Mouse (Mus musculus): ENCODE results near the gene Fcgrt. TPM values are rescaled to one million over a fixed set of nuclear protein-coding genes. Genes with fewer than 3 reads are reported as not detected.

Gene Fcgrt
- polyA plus RNA-seq, 1 experiment, result 38.9 TPM

DNA sequence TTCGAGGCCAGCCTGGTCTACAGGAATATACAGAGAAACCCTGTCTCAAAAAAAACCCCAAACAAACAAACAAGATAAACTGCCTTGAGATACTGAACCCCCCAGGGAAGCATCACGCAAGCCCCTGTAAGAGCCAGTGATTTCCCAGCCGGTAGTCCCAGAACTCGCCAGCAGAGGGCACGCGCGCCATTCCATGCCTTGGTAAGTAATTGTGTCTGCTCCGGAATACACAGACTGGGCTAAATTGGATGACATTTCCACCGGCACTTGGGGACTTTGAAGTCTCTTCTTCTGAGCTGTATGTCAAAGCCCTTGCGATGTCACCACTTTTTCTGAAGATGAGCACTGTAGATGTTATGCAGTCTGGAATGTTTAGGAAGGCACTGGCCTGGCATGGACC lies 23.8 kb downstream of the Fcgrt start:
- no peak for TF ChIP-seq POLR2A (IDR thresholded peaks at IDR 0.05; ENCODE audit: control insufficient read depth, extremely low read depth, insufficient read depth, low read length, poor library complexity)
- peak; percentile 94 for TF ChIP-seq CTCF (IDR thresholded peaks at IDR 0.05; ENCODE audit: borderline replicate concordance, control insufficient read depth, extremely low read depth, insufficient read depth, low read length, poor library complexity)
- Histone ChIP-seq H3K4me1 (replicated peaks; ENCODE audit: control insufficient read depth, insufficient read depth, low read length) (peaks cover 27% of the 10 kb centered on the region), H3K36me3 (ENCODE audit: control insufficient read depth, insufficient read depth, low read length) (peaks cover 13% of the 10 kb centered on the region), H3K27me3 (ENCODE audit: control insufficient read depth, insufficient read depth, low read length) (no peaks in the 10 kb centered on the region), H3K4me3 (ENCODE audit: control insufficient read depth, insufficient read depth, low read length) (no peak overlapping the region), H3K27ac (ENCODE audit: control insufficient read depth, insufficient read depth, low read length) (no peak overlapping the region)
- peak; percentile 93 for DNase-seq
- 2% methylated on average over 10 of the region's 10 CpGs for WGBS

GRCm38 (mm10) chr7:45078513-45078912 lies 25.1 kb downstream of the Fcgrt start:
- WGBS, result 51% methylated on average over 9 of the region's 9 CpGs
- DNase-seq, result peak; percentile 75
- peak; percentile 53; the same call in 1 of the 2 replicates for TF ChIP-seq CTCF (IDR thresholded peaks at IDR 0.05; ENCODE audit: borderline replicate concordance, control insufficient read depth, extremely low read depth, insufficient read depth, low read length, poor library complexity)
- TF ChIP-seq POLR2A (IDR thresholded peaks at IDR 0.05; ENCODE audit: control insufficient read depth, extremely low read depth, insufficient read depth, low read length, poor library complexity), result no peak
- Histone ChIP-seq H3K36me3 (ENCODE audit: control insufficient read depth, insufficient read depth, low read length) (peaks cover 15% of the 10 kb centered on the region), H3K27me3 (ENCODE audit: control insufficient read depth, insufficient read depth, low read length) (no peaks in the 10 kb centered on the region), H3K4me1 (replicated peaks; ENCODE audit: control insufficient read depth, insufficient read depth, low read length) (peaks cover 25% of the 10 kb centered on the region), H3K27ac (ENCODE audit: control insufficient read depth, insufficient read depth, low read length) (no peak overlapping the region), H3K4me3 (ENCODE audit: control insufficient read depth, insufficient read depth, low read length) (no peak overlapping the region)

DNA sequence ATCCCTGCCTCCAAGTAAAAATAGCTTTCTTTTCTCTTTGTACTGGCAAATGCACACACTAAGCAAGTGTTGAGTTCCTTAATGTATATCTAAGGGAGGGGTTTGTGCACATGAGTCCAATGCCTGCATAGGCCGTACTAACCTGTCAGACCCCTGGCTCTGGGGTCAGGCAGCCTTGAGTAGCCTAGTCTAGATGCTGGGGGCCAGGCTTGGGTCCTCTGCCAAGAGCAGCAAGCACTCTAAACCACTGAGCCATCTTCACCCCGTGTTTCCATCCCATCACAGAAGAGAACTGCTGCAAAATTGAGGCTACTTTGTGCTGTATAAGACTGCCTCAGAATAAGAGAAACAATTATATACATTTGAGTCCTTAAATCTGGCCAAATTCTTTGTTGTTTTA lies 25.8 kb downstream of the Fcgrt start:
- Histone ChIP-seq H3K27me3 (ENCODE audit: control insufficient read depth, insufficient read depth, low read length) (no peaks in the 10 kb centered on the region), H3K4me3 (ENCODE audit: control insufficient read depth, insufficient read depth, low read length) (no peak overlapping the region), H3K4me1 (replicated peaks; ENCODE audit: control insufficient read depth, insufficient read depth, low read length) (peaks cover 18% of the 10 kb centered on the region), H3K36me3 (ENCODE audit: control insufficient read depth, insufficient read depth, low read length) (peaks cover 15% of the 10 kb centered on the region), H3K27ac (ENCODE audit: control insufficient read depth, insufficient read depth, low read length) (no peak overlapping the region)
- WGBS, result 94% methylated on average over 2 of the region's 2 CpGs
- DNase-seq, result no peak
- TF ChIP-seq POLR2A (IDR thresholded peaks at IDR 0.05; ENCODE audit: control insufficient read depth, extremely low read depth, insufficient read depth, low read length, poor library complexity) (no peak), CTCF (IDR thresholded peaks at IDR 0.05; ENCODE audit: borderline replicate concordance, control insufficient read depth, extremely low read depth, insufficient read depth, low read length, poor library complexity) (no peak)

DNA sequence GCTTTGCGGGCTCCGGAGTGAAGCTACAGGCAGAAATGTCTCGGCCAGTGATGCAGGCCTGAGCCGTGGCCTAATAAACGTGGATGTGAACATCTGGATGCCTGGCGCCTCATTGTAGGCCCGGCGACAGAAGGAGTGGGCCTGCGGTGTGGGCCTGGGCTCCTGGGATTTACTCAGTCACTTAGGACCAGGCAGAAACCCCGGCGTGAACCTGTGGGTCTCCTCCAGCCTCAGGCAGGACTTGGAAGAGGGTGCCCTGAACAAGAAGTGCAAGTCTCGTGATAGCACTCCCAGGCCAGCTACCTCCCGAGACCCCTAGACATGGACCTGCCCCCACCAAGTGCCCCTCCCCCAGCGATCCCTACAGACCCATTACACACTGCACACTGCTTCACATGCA lies 26.3 kb downstream of the Fcgrt start:
- H3K4me3 ChIP-seq (ENCODE audit: control insufficient read depth, insufficient read depth, low read length), result no peak overlapping the region
- H3K27ac ChIP-seq (ENCODE audit: control insufficient read depth, insufficient read depth, low read length), result no peak overlapping the region
- WGBS, result 97% methylated on average over 14 of the region's 14 CpGs
- H3K4me1 ChIP-seq (replicated peaks; ENCODE audit: control insufficient read depth, insufficient read depth, low read length), result peaks cover 13% of the 10 kb centered on the region
- H3K36me3 ChIP-seq (ENCODE audit: control insufficient read depth, insufficient read depth, low read length), result peaks cover 15% of the 10 kb centered on the region
- DNase-seq, result no peak
- no peaks in the 10 kb centered on the region for H3K27me3 ChIP-seq (ENCODE audit: control insufficient read depth, insufficient read depth, low read length)
- no peak for TF ChIP-seq POLR2A (IDR thresholded peaks at IDR 0.05; ENCODE audit: control insufficient read depth, extremely low read depth, insufficient read depth, low read length, poor library complexity)
- TF ChIP-seq CTCF (IDR thresholded peaks at IDR 0.05; ENCODE audit: borderline replicate concordance, control insufficient read depth, extremely low read depth, insufficient read depth, low read length, poor library complexity), result no peak

DNA sequence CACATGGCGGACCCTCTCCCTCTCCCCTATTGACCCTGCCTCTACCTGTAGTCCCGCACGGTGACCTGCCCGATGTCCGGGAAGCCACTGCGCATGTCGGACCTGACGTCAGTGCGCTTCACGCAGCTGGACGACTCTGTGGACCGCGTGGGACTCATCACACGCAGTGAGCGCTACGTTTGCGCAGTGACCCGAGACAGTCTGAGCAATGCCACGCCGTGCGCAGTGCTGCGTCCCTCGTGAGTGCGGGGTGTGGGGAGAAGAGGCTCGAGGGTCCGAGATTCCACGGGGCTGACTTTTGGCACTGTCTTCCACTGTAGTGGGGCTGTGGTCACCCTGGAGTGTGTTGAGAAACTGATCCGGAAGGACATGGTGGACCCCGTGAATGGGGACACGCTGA lies 27.1 kb downstream of the Fcgrt start:
- no peak overlapping the region for H3K4me3 ChIP-seq (ENCODE audit: control insufficient read depth, insufficient read depth, low read length)
- no peak for DNase-seq
- peaks cover 7% of the 10 kb centered on the region; the same call in 1 of the 2 replicates for H3K4me1 ChIP-seq (replicated peaks; ENCODE audit: control insufficient read depth, insufficient read depth, low read length)
- H3K27ac ChIP-seq (ENCODE audit: control insufficient read depth, insufficient read depth, low read length), result no peak overlapping the region
- TF ChIP-seq CTCF (IDR thresholded peaks at IDR 0.05; ENCODE audit: borderline replicate concordance, control insufficient read depth, extremely low read depth, insufficient read depth, low read length, poor library complexity) (no peak), POLR2A (IDR thresholded peaks at IDR 0.05; ENCODE audit: control insufficient read depth, extremely low read depth, insufficient read depth, low read length, poor library complexity) (no peak)
- 97% methylated on average over 30 of the region's 30 CpGs for WGBS
- peaks cover 15% of the 10 kb centered on the region for H3K36me3 ChIP-seq (ENCODE audit: control insufficient read depth, insufficient read depth, low read length)
- no peaks in the 10 kb centered on the region for H3K27me3 ChIP-seq (ENCODE audit: control insufficient read depth, insufficient read depth, low read length)

GRCm38 (mm10) chr7:45075405-45075804 lies 28.2 kb downstream of the Fcgrt start:
- no peak overlapping the region for H3K4me3 ChIP-seq (ENCODE audit: control insufficient read depth, insufficient read depth, low read length)
- no peak overlapping the region for H3K27ac ChIP-seq (ENCODE audit: control insufficient read depth, insufficient read depth, low read length)
- no peak for DNase-seq
- H3K4me1 ChIP-seq (replicated peaks; ENCODE audit: control insufficient read depth, insufficient read depth, low read length), result 0 out of 2 replicates have a peak, but pooled peaks cover 4% of the 10 kb centered on the region
- WGBS, result 97% methylated on average over 4 of the region's 4 CpGs
- no peak for TF ChIP-seq CTCF (IDR thresholded peaks at IDR 0.05; ENCODE audit: borderline replicate concordance, control insufficient read depth, extremely low read depth, insufficient read depth, low read length, poor library complexity)
- TF ChIP-seq POLR2A (IDR thresholded peaks at IDR 0.05; ENCODE audit: control insufficient read depth, extremely low read depth, insufficient read depth, low read length, poor library complexity), result no peak
- peaks cover 15% of the 10 kb centered on the region for H3K36me3 ChIP-seq (ENCODE audit: control insufficient read depth, insufficient read depth, low read length)
- no peaks in the 10 kb centered on the region for H3K27me3 ChIP-seq (ENCODE audit: control insufficient read depth, insufficient read depth, low read length)

DNA sequence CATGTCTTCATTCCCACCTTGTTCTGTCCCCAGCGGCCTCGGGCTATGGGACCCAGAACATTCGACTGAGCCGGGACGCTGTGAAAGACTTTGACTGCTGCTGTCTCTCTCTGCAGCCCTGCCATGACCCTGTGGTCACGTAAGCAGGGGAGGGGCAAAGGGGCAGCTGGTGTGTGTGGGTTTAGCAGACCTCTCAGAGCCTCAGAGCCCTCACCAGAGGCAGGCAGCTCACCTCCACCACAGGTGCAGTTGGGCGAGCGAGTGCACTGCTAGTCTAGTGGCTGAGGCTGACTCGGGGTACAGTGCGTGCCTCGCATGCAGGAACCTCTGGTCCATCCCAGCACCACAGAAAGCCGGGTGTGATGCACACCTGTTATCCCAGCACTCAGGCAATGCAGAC lies 29.7 kb downstream of the Fcgrt start:
- no peak for DNase-seq
- TF ChIP-seq POLR2A (IDR thresholded peaks at IDR 0.05; ENCODE audit: control insufficient read depth, extremely low read depth, insufficient read depth, low read length, poor library complexity), result no peak
- TF ChIP-seq CTCF (IDR thresholded peaks at IDR 0.05; ENCODE audit: borderline replicate concordance, control insufficient read depth, extremely low read depth, insufficient read depth, low read length, poor library complexity), result no peak
- Histone ChIP-seq H3K36me3 (ENCODE audit: control insufficient read depth, insufficient read depth, low read length) (peaks cover 15% of the 10 kb centered on the region), H3K4me1 (replicated peaks; ENCODE audit: control insufficient read depth, insufficient read depth, low read length) (peaks cover 6% of the 10 kb centered on the region; the same call in 1 of the 2 replicates), H3K27me3 (ENCODE audit: control insufficient read depth, insufficient read depth, low read length) (no peaks in the 10 kb centered on the region), H3K27ac (ENCODE audit: control insufficient read depth, insufficient read depth, low read length) (no peak overlapping the region), H3K4me3 (ENCODE audit: control insufficient read depth, insufficient read depth, low read length) (no peak overlapping the region)
- WGBS, result 63% methylated on average over 12 of the region's 12 CpGs

Measured in thymus, adult 2 months (tissue).